Mouse (Mus musculus) midbrain, embryonic 11.5 days (tissue): ENCODE data around the gene Zcchc14. TPM values are rescaled to one million over a fixed set of nuclear protein-coding genes. Genes with fewer than 3 reads are reported as not detected.

Source experiments
- ATAC-seq: fragments of 200-750 bp; cut with Nextera tagmentation; 2 replicates; pipeline ENCODE4 v1.8.0; 2017; ENCODE audit warnings: moderate TSS enrichment, moderate library complexity; ENCODE audit not compliant: low FRiP score
- DNase-seq: peaks from one replicate; pipeline ENCODE4 v3.0.0; 2015; ENCODE audit warnings: low spot score; ENCODE audit errors: missing footprints
- H3K27ac ChIP-seq: fragments of 300-500 bp; sonication (generic); 2 replicates; pipeline ENCODE4 v1.5.1; 2014; ENCODE audit warnings: low read depth, low read length
- H3K27me3 ChIP-seq: fragments of 300-500 bp; sonication (generic); 2 replicates; pipeline ENCODE4 v1.6.1; 2014; ENCODE audit warnings: mild to moderate bottlenecking, low read length, moderate library complexity, mixed read lengths; ENCODE audit not compliant: control insufficient read depth, insufficient read depth
- H3K36me3 ChIP-seq: fragments of 300-500 bp; sonication (generic); 2 replicates; pipeline ENCODE4 v1.6.1; 2014; ENCODE audit warnings: mild to moderate bottlenecking, low read length, moderate library complexity, mixed read lengths; ENCODE audit not compliant: control insufficient read depth, insufficient read depth
- H3K4me1 ChIP-seq: fragments of 300-500 bp; sonication (generic); 2 replicates; pipeline ENCODE4 v1.6.1; 2014; ENCODE audit warnings: low read length; ENCODE audit not compliant: control insufficient read depth, insufficient read depth
- H3K4me2 ChIP-seq: fragments of 300-500 bp; sonication (generic); 2 replicates; pipeline ENCODE4 v1.6.1; 2014; ENCODE audit warnings: mild to moderate bottlenecking, moderate library complexity
- H3K4me3 ChIP-seq: fragments of 300-500 bp; sonication (generic); 2 replicates; pipeline ENCODE4 v1.5.1; 2014; ENCODE audit warnings: low read depth, low read length
- H3K9ac ChIP-seq: fragments of 300-500 bp; sonication (generic); 2 replicates; pipeline ENCODE4 v1.6.1; 2014; ENCODE audit warnings: low read length
- H3K9me3 ChIP-seq: fragments of 300-500 bp; sonication (generic); 2 replicates; pipeline ENCODE4 v1.6.1; 2016; ENCODE audit warnings: low read length; ENCODE audit not compliant: control insufficient read depth
- WGBS: fragments of 180-500 bp; shearing (Covaris S2); extraction: QIAGEN DNeasy Blood & Tissue Kit; methylation state at CpG from one replicate; pipeline ENCODE4 v1.1.7; 2014; 5-methylcytosine and 5-hydroxymethylcytosine counted together
- polyA plus RNA-seq: library from polyadenylated mRNA; unstranded; fragments of >200 nt; fragmentation: Nextera tagmentation; extraction: Ambion mirVana; gene quantifications from 2 replicates; pipeline ENCODE4 v1.2.1, GENCODE M21; 2014

Gene Zcchc14
- polyA plus RNA-seq, 1 experiment from 2014 or later: 22.7 TPM

DNA sequence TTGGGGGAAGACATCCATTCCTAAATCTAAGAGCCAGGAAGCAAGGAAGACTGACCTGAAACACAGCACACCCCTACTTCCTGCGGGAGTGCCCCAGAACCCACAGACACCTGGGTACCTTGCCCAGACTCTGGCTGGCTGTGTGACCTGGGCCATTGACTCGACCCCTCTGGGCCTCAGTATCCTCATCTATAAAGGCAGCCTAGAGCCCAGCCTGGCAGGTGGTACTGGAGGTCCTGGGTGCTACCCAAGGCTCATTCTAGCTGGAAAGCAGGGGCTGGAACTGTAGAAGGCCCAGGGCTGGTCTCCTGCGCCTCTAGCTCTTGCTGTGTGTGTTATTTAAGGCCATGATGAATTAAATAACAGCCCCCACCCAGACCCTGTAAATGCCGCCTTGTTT lies 1.4 kb upstream of the Zcchc14 start:
- Histone ChIP-seq H3K36me3 (no peaks in the 10 kb centered on the region), H3K9ac (peak overlapping the region; percentile 74), H3K27me3 (no peaks in the 10 kb centered on the region), H3K27ac (no peak overlapping the region), H3K4me2 (peak overlapping the region; percentile 84), H3K9me3 (no peaks in the 10 kb centered on the region), H3K4me1 (peaks cover 33% of the 10 kb centered on the region), H3K4me3 (peak overlapping the region; percentile 46)
- WGBS: 78% methylated on average over 4 of the region's 4 CpGs
- DNase-seq (no peak), ATAC-seq (no peak)

DNA sequence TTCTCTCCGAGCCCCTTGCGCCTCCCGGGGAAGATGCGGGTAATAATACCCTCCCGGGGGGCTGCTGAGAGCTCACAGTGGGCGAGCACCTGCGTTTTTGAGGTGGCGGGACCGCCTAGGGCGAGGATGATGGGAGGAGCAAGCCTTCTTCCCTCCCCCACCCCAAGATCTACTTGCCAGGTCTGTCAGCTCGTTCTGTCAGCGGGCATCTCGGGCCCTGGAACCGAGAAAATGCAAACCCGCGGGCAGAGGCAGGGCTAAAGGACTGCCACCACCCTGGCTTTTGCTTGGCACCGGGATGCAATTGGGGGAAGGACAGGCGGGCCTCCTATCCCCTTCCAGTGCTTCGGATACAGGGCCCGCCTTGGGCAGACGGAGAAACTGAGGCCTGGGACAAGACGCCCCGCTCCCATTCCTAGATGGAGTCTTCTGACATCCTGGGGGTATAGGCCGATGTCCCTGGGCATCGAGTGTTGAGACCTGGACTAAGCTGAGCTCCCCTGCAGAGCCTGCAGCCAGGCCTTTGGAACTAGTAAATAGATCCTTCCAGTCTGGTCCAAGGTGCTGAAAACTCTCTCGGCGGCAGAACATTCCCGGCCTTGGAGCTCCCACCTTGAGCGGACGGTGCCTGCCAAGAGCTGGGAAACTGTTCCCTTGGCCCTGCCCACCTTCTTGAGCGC lies 779 bp upstream of the Zcchc14 start:
- Histone ChIP-seq H3K27me3 (no peaks in the 10 kb centered on the region), H3K9ac (peak overlapping the region; percentile 74), H3K4me2 (peak overlapping the region; percentile 84), H3K9me3 (no peaks in the 10 kb centered on the region), H3K27ac (peak overlapping the region; percentile 92), H3K4me1 (peaks cover 35% of the 10 kb centered on the region), H3K36me3 (no peaks in the 10 kb centered on the region), H3K4me3 (peak overlapping the region; percentile 46)
- ATAC-seq (no peak), DNase-seq (no peak)
- 2% methylated on average over 31 of the region's 31 CpGs for WGBS

DNA sequence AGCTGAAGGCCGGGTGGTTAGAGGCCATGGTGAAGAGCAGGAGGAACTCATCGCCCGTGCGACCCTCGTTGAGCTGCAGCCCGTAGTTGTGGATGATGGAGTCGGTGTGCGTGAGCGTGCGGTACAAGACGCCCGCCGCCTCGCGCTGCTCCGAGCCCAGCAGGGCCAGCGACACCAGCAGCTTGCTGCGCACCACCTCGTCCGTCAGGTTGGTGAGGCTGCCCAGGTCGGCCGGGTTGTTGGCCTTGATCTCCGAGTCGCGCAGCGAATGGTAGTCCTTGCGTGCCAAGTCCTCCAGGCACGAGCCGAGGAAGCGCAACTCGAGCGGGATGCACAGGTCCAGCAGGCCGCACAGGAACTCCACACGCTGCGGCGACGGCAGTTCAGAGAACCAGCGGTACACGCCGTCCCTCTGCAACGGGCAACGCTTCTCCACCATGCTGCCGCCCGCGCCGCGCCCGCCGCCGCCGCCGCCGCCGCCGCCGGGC lies 783 bp downstream of the Zcchc14 start:
- Histone ChIP-seq H3K4me3 (peak overlapping the region; percentile 90), H3K9me3 (no peaks in the 10 kb centered on the region), H3K36me3 (no peaks in the 10 kb centered on the region), H3K27ac (0 out of 2 replicates have a peak overlapping the region, but pooled peaks have one; percentile 9), H3K27me3 (no peaks in the 10 kb centered on the region), H3K4me1 (peaks cover 41% of the 10 kb centered on the region), H3K4me2 (peak overlapping the region; percentile 99), H3K9ac (peak overlapping the region; percentile 84)
- DNase-seq: peak; percentile 95
- ATAC-seq: no peak
- under 1% methylated on average over 50 of the region's 56 CpGs for WGBS

DNA sequence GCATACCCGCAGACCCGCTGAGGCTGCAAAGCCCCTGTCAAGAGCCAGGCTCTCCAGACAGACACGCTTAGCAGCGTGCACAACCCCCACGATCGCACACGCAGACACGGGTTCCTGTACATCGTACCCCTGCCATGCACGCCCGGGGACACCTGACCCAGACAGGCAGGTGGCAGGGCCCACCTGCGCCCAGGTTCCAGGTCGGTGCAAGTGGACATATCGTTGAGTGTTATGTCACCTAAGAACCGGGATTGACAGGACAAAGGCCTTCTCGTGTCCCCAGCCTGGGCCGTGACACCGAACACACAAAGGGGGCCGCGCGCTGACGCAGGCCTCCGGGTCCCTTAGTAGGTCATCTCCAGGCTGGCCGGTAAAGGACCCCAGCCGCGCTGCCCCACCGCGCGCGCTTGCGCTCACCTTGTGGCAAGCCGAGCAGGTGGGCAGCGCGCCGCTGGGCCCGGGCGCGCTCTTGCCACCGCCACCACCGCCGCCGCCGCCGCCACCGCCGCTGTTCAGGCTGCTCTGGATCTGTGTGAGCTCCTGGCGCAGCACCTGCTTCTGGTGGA lies 1.3 kb downstream of the Zcchc14 start:
- H3K4me3 ChIP-seq: peak overlapping the region; percentile 90
- H3K4me1 ChIP-seq: peaks cover 41% of the 10 kb centered on the region
- no peaks in the 10 kb centered on the region for H3K27me3 ChIP-seq
- ATAC-seq: no peak
- no peaks in the 10 kb centered on the region for H3K36me3 ChIP-seq
- no peaks in the 10 kb centered on the region for H3K9me3 ChIP-seq
- peak overlapping the region; percentile 99 for H3K4me2 ChIP-seq
- WGBS: 12% methylated on average over 47 of the region's 47 CpGs
- peak overlapping the region; percentile 84 for H3K9ac ChIP-seq
- peak; percentile 85 for DNase-seq
- H3K27ac ChIP-seq: no peak overlapping the region

GRCm38 (mm10) chr8:121650389-121651307 lies 2.1 kb downstream of the Zcchc14 start:
- Histone ChIP-seq H3K27ac (no peak overlapping the region), H3K9me3 (no peaks in the 10 kb centered on the region), H3K9ac (peak overlapping the region; percentile 84), H3K4me1 (peaks cover 41% of the 10 kb centered on the region), H3K4me3 (peak overlapping the region; percentile 90), H3K27me3 (no peaks in the 10 kb centered on the region), H3K4me2 (peak overlapping the region; percentile 99), H3K36me3 (no peaks in the 10 kb centered on the region)
- ATAC-seq (no peak), DNase-seq (peak; percentile 88)
- 76% methylated on average over 20 of the region's 20 CpGs for WGBS

GRCm38 (mm10) chr8:121649904-121650303 lies 2.8 kb downstream of the Zcchc14 start:
- Histone ChIP-seq H3K4me1 (peaks cover 40% of the 10 kb centered on the region), H3K9ac (peak overlapping the region; percentile 43), H3K4me2 (peak overlapping the region; percentile 99), H3K4me3 (peak overlapping the region; percentile 90), H3K27me3 (no peaks in the 10 kb centered on the region), H3K27ac (no peak overlapping the region), H3K9me3 (no peaks in the 10 kb centered on the region), H3K36me3 (no peaks in the 10 kb centered on the region)
- WGBS: 52% methylated on average over 10 of the region's 10 CpGs
- no peak for ATAC-seq
- no peak for DNase-seq

DNA sequence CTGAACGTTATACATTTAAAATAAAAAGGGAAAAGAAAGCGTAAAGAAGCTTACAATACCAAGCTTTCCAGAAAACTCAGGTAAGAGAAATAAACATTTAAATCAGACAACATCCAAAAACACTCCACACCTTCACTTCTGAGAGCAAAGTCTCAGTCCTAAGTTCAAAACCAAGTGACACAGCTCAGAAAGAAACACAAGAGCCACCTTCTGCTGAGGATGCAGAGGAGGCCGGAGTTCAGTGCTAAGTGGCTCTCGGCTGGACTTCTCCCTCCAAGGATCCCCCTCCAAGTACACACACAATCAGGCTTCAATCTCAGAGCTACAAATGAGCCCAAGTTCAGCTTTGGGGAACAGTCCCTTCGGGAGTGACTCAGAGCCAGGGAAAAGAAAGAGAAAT lies 3.3 kb downstream of the Zcchc14 start:
- 83% methylated on average over 5 of the region's 5 CpGs for WGBS
- Histone ChIP-seq H3K4me1 (peaks cover 37% of the 10 kb centered on the region), H3K9me3 (no peaks in the 10 kb centered on the region), H3K27me3 (no peaks in the 10 kb centered on the region), H3K4me2 (peak overlapping the region; percentile 99), H3K27ac (no peak overlapping the region), H3K36me3 (no peaks in the 10 kb centered on the region), H3K4me3 (peak overlapping the region; percentile 90), H3K9ac (peak overlapping the region; percentile 43; the same call in 1 of the 2 replicates)
- DNase-seq (no peak), ATAC-seq (no peak)

DNA sequence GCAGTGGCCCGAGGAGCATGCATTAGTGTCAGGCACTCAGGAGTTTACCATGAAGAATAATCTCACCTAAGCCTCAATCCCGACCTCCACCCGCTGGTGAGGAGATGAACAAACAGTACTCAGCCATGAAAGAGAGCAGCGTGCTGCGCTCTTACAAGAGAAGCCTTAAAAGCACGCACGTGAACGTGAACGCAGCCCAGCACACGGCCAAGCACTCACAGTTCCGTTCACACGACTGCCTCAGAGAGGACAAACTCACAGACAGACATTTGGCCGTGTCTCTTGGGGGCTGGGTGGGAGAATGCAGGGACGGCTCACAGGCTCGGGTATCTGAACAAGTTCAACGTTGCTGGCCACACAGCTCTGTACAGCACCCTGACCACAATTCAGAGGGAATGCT lies 4.2 kb downstream of the Zcchc14 start:
- Histone ChIP-seq H3K4me1 (peaks cover 31% of the 10 kb centered on the region), H3K4me3 (no peak overlapping the region), H3K9me3 (no peaks in the 10 kb centered on the region), H3K36me3 (no peaks in the 10 kb centered on the region), H3K27me3 (no peaks in the 10 kb centered on the region), H3K9ac (no peak overlapping the region), H3K27ac (no peak overlapping the region), H3K4me2 (peak overlapping the region; percentile 10; the same call in 1 of the 2 replicates)
- ATAC-seq: no peak
- DNase-seq: no peak
- 72% methylated on average over 16 of the region's 16 CpGs for WGBS
